Mouse (Mus musculus) thymus, postnatal 4 days (tissue): ENCODE data around the gene Dram1.
A peak's percentile ranks its signal among the peaks of the same experiment; 100 is the strongest.
"Not testable (repeated sequence)": the region's sequence is repeated elsewhere in the genome, so short reads cannot be mapped to it uniquely, and the experiment has no call there.

Experiments used
- DNase-seq: peaks from one replicate; pipeline ENCODE4 v3.0.0; 2021

The Dram1 gene

GRCm38 (mm10) chr10:88385758-88386157 is 6.9 kb upstream of the Dram1 start:
- no peak for DNase-seq

GRCm38 (mm10) chr10:88385290-88385689 is 6.4 kb upstream of the Dram1 start:
- no peak for DNase-seq

GRCm38 (mm10) chr10:88384081-88384480 is 5.2 kb upstream of the Dram1 start:
- DNase-seq = no peak

DNA sequence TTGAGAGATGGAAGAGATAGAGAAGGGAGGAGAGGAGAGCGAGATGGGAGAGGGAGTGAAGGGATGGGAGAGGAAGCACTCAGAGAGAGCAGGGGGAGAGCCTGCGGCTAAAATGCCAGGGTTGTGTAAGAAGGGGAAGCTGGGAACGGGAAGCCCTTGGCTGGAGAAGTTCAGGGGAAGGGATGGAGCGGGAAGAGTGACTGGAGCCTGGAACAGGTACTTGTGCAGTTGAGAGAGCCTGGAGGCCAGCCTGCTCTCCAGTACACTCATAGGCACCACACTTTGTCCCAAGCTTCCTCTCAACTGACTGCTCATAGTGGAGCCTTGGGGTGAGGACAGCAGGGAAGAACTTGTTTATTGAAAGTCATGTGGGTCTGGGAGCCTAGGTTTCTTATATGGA is 4.6 kb upstream of the Dram1 start:
- no peak for DNase-seq

GRCm38 (mm10) chr10:88382009-88382408 is 3.1 kb upstream of the Dram1 start:
- no peak for DNase-seq

DNA sequence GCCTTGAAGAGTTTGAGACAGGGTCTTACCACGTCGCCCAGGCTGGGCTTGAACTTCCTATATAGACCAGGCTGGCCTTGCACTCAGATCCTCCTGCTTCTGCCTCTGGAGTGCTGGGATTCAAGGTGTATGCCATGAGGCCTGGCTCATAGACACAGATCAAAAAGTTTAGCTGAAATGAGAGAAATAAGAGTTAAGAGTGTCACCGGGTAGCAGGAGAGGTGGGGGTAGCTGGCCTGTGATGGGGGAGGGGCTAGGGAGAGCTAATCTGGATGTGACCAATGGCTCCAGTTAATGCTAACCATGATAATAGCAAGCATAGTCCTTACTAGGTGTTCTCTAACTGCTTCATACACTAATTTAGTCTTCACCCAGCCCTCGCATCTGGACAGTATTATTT is 2.4 kb upstream of the Dram1 start:
- no peak for DNase-seq

GRCm38 (mm10) chr10:88380430-88381060 is 1.7 kb upstream of the Dram1 start:
- DNase-seq = no peak

- peak; percentile 21 for DNase-seq
Measured at GRCm38 (mm10) chr10:88380002-88380401, 1.1 kb upstream of the Dram1 start.

GRCm38 (mm10) chr10:88377666-88378065 is 1.2 kb downstream of the Dram1 start:
- DNase-seq = no peak

GRCm38 (mm10) chr10:88376770-88377169 is 2.1 kb downstream of the Dram1 start:
- peak; percentile 90 for DNase-seq

- no peak for DNase-seq
Measured at GRCm38 (mm10) chr10:88374984-88375383, 3.9 kb downstream of the Dram1 start.

DNA sequence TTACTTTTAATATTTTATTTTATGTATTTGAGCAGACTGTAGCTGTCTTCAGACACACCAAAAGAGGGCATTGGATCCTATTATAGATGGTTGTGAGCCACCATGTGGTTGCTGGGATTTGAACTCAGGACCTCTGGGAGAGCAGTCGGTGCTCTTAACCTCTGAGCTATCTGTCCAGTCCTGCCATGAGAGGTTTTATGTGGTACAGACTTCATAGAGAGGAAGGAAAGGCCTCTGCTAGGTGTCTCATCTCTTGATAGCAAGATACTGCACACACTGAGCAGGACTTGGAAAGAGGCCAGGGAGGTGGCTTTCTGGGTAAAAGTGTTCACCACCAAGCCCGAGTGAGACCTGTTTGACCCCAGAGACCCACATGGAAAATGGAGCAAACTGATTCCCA is 5.9 kb downstream of the Dram1 start:
- not testable (repeated sequence) for DNase-seq

DNA sequence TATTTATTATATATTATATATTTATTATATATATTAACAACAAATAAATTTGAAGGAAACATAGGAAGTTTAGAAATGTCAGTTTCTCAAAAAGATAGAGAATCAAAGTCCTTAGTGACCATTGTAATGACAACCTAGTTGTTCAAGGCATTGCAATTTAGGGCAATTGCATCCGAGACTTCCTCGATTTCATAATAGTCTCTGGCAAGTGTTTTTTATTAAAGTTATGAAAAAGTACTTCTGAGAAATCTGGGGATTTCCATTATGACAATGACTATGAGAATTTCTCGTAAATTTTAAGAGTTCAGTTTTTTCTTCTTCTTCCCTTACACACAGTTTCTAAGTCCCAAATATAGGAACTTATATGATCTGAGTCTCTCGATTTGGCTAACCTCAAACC is 6.4 kb downstream of the Dram1 start:
- no peak for DNase-seq

- peak; percentile 73 for DNase-seq
Measured at GRCm38 (mm10) chr10:88371793-88372192, 7.1 kb downstream of the Dram1 start.

- DNase-seq = no peak
Measured at GRCm38 (mm10) chr10:88369233-88369632, 9.6 kb downstream of the Dram1 start.

DNA sequence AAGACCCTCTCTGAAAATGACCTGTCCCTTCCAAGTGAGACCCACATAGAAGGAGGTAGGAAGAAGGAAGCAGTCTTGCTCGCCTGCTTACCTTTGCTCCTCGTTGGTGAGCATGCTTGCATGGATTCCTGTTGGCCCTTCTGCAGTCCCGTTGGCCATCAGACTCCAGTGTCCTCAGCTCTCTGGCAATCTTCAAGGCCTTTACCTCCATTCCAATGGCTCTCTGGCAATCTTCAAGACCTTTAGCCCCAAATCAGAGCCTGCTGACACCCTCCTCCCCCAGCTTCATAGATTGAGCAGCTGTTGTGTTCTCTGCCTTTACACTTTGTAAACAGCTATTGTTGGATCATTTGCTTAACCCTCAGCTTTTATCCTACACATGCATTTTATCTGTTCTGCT is 14.7 kb downstream of the Dram1 start:
- DNase-seq = no peak

DNA sequence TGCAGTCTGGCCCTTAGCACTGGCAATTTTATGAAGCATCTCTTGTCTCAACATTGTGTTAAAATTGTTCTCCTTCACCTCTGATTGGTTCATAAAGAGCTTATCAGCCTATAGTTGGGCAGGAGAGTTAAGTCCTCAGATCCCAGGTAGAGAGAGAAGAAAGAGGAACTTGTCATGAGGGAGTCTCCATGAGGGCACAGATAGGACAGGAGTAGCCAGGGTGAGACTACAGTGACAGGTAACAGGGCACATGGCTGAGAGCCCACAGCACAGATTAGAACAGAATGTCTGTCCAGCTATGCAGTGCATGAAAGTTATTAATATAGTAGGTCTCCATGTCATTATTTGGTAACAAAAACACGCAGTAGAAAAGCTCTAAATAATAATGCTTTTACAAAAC is 16.7 kb downstream of the Dram1 start:
- DNase-seq = no peak

- peak; percentile 72 for DNase-seq
Measured at GRCm38 (mm10) chr10:88356983-88357559, 21.8 kb downstream of the Dram1 start.

DNA sequence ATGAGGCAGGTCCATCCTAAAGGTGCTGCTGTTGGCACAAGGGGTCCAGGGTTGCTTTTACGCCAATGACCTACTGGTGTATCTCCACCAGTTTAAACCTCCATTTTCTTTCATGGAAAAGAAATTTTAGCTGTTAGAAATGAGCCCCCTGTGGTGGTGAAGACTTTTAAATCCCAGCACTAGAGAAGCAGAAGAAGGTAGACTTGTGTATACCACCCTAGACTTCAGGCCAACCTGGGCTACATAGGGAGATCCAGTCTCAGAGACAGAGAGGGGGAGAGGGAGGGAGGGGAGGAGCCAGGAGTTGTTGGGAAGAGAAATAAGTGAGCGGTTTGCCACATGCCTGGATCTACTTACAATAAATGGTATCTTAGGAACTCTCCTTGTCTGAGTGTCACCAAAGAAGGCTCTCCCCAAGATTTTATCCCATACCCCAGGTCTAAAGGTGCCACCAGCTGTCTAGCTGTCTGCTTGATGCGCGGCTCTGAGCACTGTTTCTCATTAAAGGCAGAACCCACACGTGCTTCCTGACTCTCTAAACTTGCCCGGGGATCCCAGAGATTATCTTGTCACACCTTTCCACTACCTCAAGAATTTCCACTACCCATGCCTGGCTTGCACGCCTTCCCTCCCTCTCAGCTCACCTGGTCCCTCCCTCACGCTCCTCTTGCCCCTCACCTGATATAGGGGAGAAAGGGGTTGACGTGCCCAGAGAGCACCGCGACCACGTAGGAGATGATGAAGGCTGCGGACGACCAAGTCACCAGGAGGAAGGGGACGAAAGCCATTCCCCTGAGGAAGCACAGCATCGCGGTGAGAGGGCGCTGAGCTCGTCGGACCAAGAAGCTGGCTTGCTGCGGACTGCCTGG is 22.5 kb downstream of the Dram1 start:
- peak; percentile 9 for DNase-seq

- no peak for DNase-seq
Measured at GRCm38 (mm10) chr10:88354599-88354998, 24.3 kb downstream of the Dram1 start.

- no peak for DNase-seq
Measured at GRCm38 (mm10) chr10:88352549-88352948, 26.3 kb downstream of the Dram1 start.

DNA sequence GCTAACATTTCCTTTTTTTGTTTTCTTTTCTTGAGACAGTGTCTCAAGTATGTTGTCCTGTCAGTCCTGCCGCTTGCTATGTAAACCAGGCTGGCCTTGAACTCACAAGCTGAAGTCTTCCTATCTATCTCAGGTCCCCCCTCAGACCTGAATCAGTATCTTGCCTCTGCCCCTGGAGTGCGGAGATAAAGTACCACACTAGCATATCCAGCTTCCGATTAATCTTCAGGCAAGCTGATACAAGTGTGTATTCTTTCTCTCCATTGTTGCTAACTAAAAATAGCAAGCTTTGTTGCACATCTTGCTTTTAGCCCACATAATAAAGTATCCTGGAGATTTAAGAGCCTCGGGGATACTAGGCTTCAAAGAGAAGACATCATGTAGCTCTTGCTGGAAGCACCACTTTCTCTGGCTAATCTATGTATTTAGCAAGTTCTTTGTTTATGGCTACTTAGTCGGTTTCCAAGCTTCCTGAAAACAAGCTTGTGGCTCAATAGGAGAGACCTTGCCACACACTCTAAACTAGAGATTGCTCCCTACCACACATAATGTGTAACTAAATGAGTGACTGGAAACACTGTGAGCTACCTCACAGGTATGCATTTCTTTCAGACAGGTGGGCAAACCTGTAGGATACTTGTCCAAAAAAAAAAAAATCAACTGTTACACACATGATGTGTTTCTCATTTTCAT is 27.3 kb downstream of the Dram1 start:
- DNase-seq = no peak

DNA sequence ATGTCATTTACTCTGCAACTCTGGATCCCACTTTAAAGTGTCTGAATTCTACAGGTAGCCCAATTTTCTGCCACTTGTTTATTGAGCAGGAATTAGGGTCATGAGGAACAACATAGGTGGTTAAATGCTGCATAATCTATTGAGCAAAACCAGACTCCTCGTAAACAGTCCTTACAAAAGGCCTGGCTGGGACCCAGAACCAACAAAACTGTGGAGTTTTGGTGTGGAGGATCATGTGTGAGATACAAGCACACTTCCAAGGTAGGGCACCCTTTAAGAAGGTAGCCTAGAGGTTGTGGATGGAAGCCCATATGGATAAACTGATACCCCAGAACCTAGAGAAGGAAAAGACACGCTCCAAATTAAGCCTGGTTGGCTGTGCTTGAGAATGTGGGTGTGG is 28.2 kb downstream of the Dram1 start:
- DNase-seq = no peak

DNA sequence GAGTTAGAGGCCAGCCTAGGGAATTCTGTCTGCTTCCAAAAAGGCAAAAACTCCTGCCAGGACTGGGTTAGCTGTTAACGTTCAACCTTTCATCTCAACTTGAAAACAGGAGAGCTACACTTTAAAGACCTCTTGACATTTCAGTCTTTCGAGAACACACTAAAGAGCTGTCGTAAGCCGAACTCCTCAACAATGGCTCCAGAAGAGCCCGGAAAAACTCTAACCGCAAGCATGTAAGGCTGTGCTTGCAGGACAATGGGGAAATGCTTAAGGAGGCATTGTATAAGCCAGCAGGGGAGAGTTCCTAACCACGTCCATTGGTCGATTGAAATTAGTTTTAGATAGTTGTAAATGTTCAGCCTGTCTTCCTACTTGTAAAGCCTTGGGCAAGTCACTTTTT is 29.1 kb downstream of the Dram1 start:
- no peak for DNase-seq
